Mouse (Mus musculus): ENCODE measurements around the gene Adarb1.

DNA sequence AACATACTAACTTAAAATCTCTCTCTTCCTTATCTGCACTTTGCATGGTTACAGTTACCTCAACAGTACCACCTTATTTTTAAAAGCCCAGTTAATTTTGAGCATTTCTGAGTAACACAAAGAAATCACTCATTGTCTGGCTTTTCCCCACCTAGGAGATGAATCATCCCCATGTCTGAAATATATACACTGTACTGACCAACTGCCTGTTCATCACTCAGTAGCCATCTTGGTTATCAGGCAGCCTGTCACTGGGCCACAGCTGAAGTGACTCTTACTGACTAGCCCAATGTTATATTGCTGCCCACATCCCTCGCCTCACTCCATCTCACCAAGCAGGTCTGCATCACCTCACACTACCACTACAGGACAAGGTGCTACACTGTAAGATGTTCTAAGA lies 30.5 kb downstream of the Adarb1 start:
- TF ChIP-seq CTCF (IDR thresholded peaks at IDR 0.05; ENCODE audit: control insufficient read depth, insufficient read depth, insufficient replicate concordance, low read depth, low read length) (no peak), POLR2A (IDR thresholded peaks at IDR 0.05; ENCODE audit: control insufficient read depth, low read depth, low read length) (no peak)

Data from testis, adult 2 months (tissue).